Mouse (Mus musculus): ENCODE results near the gene Foxp1.
A peak's percentile ranks its signal among the peaks of the same experiment; 100 is the strongest.

The Foxp1 gene

DNA sequence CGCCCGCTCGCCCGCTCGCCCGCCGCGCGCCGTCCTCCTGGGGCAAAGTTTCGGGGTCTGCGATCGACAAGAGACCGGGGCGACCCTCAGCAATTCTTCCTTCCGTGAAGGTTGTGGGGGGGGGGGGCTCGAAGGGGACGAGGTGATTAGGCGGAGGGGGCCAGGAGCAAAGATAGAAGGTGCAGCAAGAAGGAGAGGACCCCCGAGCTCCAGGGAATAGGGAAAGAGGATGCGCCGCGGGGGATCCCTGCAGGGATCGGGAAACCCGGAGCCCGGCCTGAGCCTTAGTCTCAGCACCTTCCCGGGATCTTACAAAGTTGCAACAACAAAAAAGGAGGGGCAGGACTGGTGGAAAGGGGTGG, 1.9 kb downstream of the Foxp1 start:
- DNase-seq, result no peak

DNA sequence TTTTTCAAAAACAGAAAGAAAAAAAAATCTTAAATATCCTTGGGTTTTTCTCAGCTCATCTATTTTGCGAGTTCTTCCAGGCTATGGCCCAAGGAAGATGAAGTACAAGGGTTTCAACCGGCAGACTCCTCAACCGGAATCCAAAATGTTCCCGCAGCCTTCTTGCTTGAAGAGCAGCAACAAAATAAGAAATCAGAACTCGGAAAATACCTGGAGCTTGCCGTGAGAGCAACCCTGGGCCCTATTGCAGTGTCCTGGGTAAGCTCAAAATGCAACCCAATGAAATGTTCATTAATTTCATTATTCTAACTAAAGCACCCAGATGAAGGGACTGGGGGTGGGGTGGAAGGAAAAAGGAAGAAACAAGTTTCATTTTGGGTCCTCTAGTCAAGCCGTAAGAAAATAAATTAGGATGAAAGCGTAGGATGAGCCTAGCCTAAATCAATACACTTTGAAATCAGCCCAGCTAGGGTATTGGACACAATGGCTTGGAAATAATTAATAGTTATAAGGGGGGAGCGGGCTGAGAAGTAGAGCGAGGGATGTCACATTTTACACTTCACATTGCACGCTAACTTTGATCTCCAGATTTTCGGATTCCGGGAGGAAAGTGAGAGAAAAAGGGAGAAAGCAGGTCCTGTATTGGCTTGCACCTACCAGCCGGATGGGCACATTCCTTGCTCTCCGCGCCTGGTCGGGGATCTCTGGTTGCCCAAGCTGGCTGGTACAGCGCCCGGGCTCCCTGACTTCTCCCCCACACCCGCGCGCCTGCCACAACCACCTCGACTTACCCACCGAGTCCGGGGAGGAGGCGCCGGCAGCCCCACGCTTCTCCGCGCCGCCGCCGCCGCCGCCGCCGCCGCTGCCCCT, 2.5 kb downstream of the Foxp1 start:
- DNase-seq, result peak; percentile 60

DNA sequence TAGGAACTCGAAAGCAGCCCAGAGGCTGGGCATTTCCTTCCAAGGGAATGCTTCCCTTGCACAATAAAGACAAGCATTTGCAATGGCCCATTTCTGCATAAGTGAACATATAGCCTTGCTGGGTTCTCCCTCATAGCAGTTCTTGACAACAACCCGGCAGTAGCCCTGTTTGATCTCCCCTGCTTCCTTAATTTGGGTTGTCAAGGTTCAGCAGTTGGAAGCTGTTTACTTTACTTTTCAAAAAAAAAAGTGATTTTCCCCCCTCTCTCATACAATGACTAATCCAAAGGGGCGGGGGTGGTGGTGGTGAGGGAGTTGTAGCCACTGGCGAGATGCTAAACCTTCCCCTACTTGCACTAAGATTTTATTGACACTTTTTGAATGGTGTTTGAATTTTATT, 3.5 kb downstream of the Foxp1 start:
- DNase-seq, result no peak

DNA sequence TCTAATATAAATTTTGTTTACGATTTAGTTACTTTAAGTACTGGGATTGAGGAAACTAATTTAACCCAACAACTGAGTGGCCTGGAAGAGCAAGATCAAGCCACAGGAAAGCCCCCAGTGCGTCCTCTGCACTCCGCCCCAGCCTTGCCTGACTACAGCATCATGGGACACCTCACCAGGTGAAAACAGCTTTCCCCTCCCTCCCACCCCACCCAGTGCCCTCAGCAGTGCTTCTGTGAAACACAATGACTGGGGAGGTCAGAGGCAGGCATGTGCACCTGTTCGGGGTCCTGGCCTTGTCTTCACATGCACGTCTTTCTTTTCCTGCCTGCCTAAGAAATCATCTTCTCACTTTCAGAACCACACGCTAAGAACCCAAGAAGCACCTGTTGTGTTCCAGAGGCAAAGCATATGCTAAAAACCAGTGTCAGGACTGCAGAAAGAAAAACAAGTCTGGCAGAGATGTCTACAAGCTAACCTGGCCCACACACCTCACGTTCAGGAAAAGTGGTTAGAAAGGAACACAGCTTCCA, 6.8 kb downstream of the Foxp1 start:
- peak; percentile 25 for DNase-seq

DNA sequence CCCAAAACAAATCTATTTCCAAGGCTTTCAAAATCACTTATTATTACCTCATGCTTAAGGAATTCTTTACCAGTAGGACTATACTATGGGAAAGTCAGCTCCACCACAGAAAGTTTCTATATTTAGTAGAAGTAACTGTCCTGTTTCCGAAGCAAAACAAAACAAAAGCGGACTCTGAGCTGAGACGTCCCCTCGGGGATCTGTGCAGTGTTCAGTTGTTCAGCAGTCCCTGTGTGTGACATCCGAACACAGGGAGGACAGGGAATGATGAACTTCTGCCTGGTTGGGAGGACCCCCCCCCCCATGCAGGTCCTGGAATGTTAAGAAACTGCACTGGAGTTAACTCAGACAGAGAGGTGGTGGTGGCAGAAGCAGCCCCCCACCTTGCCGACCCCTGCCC, 10.7 kb downstream of the Foxp1 start:
- no peak for DNase-seq

DNA sequence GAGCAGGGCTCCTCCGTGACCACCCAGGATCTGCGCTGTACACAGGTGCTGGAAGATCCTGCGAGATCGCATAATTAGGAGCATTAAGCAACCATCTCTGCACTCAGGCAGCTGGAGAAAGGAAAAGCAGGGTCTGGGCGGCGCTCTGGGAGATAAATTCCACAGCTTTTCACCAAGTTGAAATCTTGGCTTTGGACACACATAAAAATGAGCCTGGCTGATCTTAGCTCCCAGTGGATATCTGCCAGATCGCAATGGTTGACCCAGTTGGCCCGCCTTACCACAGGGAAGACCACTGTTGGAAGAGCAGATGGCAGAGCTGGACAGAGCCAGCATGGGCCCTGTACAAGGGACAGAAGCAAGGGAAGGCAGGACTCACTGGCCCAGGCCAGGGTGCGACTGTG, 13.3 kb downstream of the Foxp1 start:
- no peak for DNase-seq

DNA sequence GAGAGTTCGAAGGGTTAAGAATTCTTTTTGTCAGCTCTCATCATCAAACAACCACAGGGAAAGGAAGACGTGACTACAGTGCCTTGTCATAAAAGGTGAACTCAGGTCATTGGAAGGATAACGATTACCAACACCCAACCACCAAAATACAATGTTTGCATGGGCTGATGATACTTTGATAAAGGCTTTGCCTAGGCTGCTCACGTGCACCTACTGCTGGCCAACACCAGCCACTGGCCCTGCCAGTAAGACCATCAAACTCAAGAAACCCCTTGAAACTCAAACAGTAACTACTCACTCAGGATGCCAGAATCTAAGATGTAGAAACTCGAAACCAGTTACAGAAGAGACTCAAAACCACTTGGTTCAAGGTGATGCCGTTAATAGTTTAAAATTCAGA, 15.7 kb downstream of the Foxp1 start:
- peak; percentile 31 for DNase-seq

DNA sequence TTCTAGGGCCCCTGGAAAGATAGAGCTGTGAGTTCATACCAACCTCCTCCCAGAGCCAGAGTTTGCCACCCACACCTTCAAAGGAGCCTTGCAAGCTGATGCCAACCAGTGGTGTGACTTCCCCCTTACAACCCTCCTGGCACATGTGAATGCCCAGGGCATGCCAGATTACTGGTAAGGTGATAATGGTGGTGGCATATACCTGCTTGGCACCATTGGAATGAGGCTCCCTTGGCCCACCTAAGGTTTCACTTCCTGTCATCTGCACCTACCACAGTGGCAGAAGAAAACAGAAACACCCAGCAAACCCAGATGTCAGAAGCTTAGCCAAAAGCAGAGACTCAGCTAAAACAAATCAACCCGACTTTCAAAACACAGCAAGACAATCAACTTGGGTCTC, 18.8 kb downstream of the Foxp1 start:
- DNase-seq, result peak; percentile 16

DNA sequence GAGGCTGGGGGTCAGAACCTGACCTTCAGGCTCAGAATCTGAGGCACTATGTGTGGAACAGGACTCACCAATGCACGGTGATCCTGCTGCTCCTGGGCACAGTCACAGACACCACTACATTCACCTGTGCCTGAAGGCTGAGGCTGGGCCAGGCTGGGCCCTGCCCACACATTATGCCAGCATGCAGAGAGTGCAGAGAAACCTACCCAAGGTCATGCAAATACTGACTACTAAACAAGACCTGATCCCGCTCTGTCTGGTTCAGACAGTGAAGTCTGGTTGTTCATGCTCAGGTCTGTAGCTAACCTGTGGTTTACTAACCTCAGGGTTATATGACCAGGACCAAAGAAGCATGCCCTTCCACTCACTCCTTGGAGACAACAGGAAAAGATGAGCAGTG, 19.8 kb downstream of the Foxp1 start:
- DNase-seq, result no peak

DNA sequence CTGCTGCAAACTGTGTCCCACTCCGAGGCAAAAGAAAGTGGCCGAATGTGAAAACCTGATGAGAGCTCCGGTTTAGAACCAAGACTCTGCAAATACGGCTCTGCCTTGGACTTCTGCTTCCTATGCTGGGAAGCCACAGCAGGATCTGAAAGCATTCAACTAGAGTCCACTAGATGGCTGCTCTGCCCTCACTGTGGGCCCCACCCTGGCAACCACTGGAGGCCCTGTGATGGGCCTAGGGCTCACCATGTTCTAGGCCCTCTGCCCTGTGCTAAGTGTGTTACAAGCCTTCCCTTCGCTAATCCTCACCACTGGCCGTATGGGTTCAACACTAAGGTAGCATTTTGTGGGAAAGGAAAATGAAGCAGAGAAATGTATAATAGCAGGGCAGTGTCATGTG, 20.2 kb downstream of the Foxp1 start:
- no peak for DNase-seq

DNA sequence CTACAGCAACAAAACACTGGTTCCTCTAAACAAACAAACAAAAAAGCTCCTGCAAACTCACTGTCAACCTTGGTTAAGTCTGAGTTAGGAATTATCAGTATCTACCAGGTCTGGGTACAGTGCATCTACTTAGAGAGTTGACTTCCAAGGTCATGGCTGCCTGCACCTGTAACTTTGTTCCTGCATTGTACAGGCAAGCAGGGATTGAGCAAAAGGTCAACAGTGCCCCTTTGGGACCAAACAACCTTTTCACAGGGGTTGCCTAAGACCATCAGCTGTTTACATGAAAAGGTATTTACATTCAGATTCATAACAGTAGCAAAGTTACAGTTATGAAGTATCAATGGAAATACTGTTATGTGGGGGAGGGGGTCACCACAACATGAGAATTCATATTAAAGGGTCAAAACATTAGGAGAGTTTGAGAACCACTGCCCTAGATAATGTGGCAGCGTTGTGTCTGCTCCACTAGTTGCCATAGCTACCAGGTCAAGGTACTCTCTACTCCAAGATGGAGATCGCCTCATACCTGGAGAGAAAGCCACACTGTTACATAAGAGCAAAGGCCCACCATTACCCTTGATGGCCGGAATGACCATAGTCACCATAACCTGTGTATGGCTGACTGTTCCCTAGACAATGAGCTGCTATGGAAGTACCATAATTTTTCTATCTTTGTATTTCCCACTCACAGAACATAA, 21.8 kb downstream of the Foxp1 start:
- DNase-seq, result no peak

DNA sequence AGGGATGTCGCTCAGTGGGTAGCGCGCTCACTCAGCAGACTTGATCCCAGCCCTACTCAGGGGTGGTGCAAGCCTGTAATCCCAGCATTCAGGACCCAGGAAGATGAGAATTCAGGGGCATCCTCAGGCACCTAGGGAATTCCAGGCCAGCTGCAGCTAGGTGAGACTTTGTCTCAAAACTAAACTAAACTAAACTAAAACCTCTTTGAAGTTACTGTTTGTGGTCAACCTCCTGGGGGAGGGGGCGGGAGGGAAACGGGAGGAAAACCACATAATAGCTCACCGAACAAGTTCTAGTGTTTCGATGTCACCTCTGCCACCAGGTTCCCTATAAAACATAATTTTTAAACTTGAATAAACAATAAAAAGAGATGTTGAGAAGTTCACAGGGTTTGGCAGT, 24.4 kb downstream of the Foxp1 start:
- DNase-seq, result peak; percentile 29

DNA sequence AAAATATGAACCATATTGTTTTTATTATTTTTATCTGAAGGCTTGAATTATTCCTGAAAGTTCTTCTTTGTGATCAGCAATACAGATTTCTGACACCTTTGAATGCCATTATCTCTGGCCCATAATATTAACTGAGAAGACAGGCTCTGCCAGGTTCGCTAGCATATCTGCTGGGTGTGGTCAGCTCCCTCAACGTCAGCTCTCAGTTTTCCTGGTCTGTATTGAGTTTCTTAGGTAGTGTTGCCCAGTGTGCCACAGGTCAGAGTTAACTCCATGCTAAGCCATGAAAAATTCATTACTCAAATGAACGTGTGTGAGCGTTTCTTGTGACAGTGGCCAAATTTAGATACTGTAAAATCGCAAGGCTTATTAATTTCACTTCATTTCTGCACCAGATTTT, 26.4 kb downstream of the Foxp1 start:
- no peak for DNase-seq

DNA sequence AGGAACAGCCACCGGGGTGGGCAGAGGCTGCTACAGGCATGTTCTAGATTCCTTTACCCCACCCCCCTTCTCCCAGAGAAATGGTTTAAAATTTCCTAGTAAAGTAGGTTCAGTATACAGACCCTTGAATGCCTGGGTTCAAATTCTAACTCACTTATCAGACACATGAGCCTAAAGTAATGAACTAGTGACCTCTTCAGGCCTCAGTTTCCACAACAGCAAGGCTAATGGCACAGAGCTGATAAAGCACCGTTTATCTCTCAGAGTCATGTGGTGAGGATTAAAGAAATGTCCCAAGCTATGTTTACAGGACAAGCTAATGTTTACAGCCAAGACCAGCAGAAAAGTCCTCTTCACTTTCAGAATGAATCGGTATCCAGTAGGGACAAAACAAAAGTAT, 29.6 kb downstream of the Foxp1 start:
- no peak for DNase-seq

DNA sequence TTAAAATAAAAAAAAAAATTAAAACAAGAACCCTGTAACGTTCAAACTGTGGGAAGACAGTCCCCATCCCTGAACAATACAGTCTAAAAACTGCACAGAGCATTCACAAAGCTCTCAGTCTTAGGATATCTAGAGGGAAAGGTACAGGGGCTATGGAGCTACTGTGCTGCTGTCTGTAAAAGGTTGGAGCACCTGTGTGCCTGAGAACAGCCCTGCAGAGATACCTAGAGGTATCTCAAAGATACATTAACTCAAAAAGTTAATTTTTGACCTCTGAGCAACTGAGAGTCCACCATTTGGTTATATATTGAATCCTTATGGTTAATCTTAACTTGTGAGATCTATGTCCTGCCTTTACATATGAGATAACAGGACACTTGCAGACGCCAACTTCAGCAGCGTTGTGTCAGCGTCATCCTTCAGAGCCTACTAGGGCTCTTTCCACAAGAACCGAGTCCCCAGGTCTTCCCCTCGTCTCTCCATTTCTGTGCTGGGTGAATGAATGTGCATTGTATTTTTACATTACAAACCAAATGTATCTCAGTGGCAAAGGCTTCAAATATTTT, 30.5 kb downstream of the Foxp1 start:
- DNase-seq, result no peak

DNA sequence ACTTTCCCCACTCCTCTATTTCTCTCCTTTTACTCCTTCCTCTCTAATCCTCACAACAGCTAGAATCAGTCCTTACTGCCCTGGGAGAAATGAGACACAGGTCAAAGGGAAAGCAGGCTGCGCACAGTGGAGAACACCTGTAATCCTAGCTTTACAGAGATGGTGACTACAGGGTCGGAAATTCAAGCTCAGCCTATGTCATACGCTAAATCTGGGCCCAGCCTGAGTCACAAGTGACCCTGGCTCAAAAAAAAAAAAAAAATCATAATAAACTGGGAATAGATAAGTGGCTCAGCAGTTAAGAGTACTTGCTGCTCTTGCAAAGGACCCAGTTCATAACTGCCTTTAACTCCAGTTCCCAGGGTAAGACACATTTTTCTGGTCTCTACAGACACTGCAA, 31.4 kb downstream of the Foxp1 start:
- no peak for DNase-seq

DNA sequence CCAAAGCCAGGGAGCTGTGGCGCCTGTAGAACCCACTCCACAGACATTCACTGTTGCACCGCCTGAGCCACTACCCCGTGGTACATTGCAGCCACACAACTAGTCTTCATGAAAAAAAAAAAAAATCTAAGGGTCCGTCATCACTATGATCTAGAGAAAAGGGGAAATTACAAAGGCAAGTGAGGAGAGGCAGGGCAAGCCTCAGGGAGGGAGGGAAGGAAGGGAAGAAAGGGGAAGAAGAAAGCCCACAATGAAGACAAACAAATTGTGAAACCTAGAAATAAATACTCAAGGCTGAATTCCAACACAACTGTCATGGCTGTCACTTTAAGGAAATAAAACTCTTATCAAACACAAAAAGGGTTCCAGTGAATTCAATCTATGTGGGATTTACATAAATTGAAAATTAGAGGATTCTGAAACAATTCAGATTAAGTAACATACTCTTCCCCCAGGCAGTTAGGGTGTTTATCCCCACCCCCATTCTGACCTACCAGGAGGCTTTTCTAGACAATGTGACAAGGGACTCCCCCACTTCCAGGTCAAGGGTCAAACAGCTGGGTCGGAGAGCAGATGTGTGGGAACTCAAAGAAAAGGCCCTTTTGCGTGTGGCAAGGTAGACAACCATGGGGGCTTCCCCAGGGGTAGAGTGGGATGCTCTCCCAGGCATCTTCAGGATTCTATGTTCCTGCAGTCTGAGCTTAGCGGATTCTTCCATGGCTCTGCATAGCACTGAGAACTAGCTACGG, 32.4 kb downstream of the Foxp1 start:
- DNase-seq, result no peak

DNA sequence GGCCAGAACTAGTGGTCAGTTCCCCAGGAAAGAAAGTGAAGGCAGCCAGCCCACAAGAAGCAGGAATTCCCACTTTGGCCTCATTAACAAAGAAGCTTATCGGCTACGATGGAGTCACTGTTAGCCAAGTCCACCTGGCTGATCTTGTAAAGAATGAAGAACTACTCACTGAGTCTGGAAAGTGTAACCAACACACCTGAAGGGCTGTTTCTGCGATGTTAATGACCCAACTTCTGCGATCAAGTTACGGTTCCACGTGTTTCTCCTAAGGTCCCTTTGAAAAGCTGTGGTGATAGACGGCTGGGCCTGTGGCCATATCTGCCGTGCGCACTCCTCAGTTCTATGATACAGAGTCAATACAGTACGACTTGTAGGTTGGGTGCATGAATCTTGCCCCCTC, 33.1 kb downstream of the Foxp1 start:
- no peak for DNase-seq

DNA sequence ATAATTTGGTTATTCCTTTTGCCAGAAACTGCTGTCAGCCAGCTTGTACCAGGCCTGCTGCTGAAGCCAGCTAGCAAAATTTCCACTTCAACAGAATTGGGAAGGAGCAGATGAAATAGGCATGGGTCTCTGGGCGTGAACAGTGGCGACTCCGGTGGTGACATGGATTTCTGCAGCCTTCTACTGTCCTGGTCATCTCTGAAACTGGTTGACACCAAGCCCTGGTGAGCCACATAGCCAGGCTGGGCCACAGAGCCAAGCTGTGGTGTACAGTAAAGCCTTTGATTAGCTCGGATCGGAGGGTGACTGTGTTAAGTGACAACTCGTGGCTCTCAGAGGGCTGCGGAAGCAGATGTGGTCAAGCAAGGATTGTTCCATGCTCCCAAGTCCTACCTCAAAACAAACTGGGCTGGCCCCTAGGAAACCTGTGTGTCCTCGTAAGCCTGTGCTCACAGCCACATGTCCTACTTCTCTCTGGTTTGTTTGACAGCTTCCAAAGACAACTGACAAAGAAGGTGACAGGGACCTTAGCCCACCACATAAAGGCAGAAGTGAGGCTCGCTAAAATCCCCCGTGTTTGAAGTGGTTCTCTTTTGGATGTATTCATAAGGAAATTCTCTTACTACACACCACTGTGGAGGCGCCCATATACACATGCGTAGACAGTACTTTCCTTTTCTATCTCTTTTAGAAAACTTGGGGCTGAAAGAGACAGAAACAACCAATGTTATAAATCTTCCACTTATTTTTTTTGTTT, 36.5 kb downstream of the Foxp1 start:
- peak; percentile 56 for DNase-seq

DNA sequence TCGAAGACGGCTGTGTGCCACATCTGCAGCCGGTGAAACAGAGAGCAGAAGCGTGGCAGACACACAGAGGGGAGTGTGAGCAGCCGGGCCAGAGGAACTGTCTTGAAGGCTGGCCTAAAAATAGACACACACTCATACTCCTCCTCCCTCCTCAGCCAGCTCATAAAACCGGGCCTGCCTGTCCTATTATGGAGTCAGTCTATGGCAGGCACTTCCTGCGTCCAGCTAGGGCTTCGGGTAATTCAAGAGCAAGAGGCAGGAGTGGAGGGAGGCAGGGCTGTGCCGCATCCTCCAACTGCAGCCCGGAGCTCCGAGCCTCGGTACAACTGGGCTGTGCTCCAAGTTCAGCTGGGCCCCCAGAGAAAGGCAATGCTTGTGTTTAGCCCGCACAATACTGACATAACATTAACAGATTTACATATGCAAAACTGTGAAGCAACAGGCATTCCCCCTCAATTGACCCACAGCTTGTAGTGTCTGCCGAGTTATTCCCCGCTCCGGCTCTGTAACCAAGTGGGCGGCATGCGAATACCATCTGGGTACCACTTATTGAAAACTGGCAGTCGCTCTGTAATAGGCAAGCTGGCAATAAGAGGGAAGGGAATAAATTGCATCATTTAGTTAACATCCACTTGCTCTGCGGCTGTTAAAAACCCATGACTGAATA, 37.2 kb downstream of the Foxp1 start:
- DNase-seq, result peak; percentile 77

DNA sequence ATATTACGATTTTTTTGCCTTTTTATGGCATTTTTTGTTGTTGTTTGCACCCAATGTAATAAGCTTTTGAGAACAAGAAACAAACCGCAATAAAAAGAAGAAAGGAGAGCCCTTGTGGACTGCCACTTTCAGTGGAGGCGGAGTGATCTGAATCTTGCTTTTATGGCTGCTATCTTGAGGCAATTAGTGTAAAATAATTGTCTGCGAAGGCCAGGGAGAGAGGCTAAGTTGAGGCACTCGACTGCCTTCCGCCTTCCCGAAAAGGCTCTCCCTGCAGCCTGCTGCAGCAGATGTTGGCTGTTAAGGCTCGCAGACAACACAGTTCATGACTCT, 37.7 kb downstream of the Foxp1 start:
- no peak for DNase-seq

DNA sequence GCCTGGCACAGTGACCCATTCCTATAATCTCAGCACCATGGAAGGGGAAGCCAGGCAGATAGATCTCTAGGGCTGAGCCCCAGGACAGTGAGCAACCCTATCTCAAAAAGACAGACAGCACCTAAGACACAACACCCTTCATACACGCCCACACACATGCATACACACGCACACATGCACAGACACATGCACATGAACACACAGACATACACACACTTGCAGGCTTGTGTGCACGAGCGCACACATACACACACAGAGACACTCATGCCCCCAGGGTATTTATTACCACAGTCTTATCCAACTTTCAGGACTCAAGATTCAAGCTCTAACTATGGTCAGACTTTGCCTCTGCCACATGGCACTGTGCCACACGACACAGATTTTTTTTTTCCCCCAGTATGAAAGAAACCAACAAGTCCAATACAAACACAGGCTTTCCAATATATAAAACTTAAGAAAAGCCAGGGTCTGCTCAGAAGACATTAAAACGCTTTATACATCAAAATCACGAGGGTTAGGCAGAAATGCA, 38.3 kb downstream of the Foxp1 start:
- DNase-seq, result no peak
